Mouse (Mus musculus) T-cell, adult 2 months (primary cell): Measurements from ENCODE around the gene Dnajc3.

ENCODE experiments used
- DNase-seq: peaks from one replicate; pipeline ENCODE4 v3.0.0; 2022; ENCODE audit warnings: low spot score

The Dnajc3 gene

GRCm38 (mm10) chr14:118937533-118938492, at the start of gene Dnajc3:
Gene Dnajc3 (plus strand): TSS chr14:118937976.
- DNase-seq, result peak; percentile 99

DNA sequence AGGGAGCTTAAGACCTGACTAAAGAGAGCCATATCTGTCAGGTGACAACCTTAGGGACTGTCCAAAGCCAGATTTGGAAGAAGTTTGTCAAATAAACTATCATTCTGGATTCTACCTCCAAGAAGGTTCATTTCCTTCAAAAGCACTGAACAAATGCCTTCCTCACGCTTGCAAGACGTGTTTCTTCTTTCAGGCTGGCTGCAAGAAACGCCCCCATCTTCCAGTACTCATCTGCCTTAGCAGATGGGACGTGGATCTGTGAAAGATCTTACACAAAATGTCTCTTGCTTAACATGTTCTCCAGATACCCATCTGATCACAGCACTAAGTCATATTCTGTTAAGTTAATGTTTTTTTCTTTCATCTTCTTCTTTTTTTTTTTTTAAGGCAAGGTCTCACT, 47.7 kb upstream of the Dnajc3 start:
- DNase-seq, result no peak

DNA sequence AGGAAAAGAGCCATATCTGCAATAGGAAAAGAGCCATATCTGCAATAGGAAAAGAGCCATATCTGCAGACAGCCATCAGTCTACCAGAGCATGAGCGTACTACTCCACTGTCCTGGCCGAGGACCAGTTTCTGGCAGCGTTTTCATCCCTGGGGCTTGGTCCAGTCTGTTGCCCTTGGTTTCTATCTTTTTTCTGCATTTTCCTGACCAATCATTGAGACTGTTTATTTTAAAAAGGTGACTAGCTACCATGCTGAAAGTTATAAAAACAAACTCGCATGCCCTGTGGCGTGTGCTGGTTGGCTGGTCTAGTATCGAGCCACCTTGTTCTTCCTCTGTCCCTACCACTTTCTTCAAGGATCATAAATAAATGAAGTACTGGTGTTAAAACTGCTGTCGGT, 42.5 kb upstream of the Dnajc3 start:
- DNase-seq, result no peak

DNA sequence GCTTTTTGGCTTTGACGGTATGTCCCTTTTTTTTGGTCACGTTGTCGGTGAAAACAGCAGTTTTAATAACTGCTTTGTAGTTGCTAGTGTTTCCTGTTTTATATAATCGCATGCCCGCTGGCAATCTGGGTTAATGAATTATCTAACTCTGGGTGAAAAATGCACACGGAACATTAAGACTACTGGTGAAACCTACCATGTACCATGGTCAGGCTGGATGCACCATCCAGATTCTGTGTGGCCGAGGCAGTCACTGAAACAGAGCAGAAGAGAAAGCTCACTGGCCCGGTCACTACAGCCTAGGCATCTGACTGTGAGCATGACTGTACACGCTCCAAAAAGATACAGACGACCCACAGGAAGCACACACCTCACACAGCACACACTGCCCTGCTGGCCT, 42.1 kb upstream of the Dnajc3 start:
- DNase-seq, result no peak

GRCm38 (mm10) chr14:118899940-118900339, 37.8 kb upstream of the Dnajc3 start:
- DNase-seq, result no peak

DNA sequence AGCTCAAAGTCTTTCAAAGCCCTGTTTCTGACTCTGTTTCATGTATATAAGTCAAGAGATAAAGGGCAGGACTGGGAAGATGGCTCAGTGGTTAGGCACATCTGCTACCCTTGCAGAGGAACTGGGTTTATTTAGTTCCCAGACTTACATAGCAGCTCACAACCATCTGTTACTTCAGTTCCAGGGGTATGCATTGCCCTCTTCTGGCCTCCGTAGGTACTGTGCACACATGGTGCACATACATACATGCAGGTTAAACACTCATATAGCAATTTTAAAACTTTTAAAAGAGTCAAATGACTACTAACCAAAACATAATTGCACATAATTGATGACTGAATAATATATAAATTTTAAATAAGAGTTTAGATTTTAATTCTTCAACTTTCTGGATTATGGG, 36.9 kb upstream of the Dnajc3 start:
- DNase-seq, result no peak

GRCm38 (mm10) chr14:118903397-118903796, 34.4 kb upstream of the Dnajc3 start:
- no peak for DNase-seq

DNA sequence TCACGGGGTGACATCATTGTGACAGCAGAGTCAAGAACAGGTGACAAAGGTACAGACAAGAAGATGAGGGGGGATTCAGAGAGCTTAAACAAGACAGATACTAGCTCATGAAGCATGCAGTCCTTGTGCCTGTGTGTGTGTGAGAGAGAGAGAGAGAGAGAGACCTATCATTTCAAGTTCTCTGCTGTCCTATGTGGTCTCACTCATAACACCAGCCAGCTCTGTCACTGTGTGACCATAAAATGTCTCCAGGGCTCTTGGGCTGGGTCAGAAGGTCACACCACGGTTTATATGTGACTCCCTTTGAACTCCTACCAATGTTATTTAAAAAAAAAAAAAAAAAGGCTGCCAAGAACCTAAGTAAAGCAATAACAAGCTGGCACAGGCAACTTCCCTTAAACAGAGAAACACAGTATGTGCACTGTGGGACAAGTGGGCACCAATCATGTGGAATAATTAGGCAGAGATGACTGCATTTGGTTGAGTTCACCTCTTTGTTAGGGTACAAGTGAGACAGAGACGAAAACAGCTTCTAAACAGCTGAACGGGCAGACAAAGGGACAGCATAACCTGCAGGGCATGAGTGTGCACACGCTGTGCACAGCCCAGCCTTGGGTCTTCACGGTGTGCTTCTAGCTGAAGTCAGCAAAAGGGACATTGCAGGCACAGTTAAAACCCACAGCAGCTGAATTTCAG, 33.8 kb upstream of the Dnajc3 start:
- no peak for DNase-seq

GRCm38 (mm10) chr14:118907592-118907991, 30.2 kb upstream of the Dnajc3 start:
- no peak for DNase-seq

GRCm38 (mm10) chr14:118909872-118910271, 27.9 kb upstream of the Dnajc3 start:
- no peak for DNase-seq

- peak; percentile 48 for DNase-seq
These were observed 27.2 kb upstream of the Dnajc3 start for GRCm38 (mm10) chr14:118910332-118911222.

DNA sequence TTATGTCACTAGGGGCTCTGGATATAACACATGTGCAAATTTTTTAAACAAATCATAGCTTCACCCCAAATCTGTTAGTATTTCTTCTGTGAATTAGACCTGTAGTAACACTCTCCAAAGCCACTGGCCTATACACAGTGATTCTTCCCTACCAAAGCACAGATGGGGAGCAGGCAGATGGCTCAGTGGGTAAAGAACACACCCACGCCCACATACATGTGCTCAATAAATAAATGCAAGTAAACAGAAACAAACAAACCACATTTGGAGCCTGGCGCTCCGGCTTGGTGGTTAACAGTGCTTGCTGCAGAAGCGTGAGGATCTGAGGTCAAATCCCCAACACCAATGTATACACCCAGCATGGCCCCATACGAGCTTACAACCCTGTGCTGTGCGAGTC, 26.3 kb upstream of the Dnajc3 start:
- no peak for DNase-seq

GRCm38 (mm10) chr14:118913651-118914050, 24.1 kb upstream of the Dnajc3 start:
- DNase-seq, result no peak

GRCm38 (mm10) chr14:118919025-118919424, 18.8 kb upstream of the Dnajc3 start:
- DNase-seq, result no peak

DNA sequence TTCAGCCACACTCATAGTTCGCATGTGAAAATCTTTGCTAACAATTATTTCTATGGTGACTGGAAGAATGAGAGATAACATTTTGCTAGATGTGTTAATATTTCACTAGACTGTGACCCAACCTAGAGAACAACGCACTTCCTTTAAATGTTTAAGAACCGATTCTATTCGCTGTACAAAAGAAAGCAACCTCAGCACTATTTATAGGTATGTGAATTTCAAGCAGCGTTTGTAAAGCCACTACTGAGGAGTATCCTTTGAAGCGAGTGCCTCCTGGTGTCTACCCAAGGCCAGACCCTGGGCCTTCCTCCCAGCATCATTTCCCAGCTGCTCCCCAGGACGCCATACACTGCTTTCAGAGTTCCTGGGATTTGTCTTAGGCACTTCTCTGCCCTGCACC, 17.1 kb upstream of the Dnajc3 start:
- DNase-seq, result peak; percentile 28

- DNase-seq, result no peak
These were observed 15.5 kb upstream of the Dnajc3 start for GRCm38 (mm10) chr14:118922251-118922650.

- no peak for DNase-seq
These were observed 15.1 kb upstream of the Dnajc3 start for GRCm38 (mm10) chr14:118922667-118923184.

DNA sequence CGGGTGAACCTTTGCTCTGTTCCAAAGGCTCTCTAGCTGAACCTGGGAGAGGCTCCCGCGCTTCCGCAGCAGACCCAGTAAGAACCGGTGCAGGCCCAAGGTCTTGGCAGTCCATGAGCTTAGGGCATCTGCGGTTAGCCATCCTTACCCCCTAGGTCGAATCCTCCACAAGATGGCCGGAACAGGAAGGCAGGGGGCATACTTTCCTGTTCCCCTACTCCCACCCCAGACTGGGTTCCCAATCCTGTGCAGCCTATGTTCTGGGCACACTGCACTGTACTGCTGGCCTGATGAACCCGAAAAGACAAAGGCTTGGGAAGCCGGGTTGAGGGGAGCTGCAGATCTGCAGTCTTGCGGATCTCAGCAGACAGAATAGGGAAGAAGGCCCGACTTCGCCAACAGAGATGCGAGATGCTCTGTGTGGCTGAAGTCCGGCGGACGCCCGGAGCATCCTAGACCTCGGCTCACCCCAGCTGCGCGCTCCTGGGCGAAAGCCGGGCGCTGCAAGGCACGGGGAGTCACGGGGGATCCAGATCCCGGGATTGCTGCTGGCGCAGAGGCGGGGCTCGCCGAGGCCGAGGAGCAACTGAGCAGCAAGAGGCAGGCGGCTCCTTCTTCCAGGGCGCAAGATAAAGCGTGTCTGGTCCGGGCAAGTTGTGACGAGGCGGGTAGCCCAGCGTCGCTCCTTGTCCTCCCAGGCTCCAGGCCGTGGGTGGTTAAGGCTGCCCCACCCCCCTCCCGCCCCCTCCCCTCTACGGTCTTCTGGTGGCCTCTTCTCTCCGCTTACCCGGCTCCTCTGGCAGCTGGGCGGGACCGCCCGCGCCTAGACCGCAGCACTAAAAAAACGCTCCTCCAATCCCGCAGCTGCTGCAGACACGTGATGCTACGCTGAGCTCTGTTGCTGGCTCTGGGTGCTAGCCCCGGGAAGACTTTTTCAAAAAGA, 12.8 kb upstream of the Dnajc3 start, which contains the start of gene Dzip1:
Gene Dzip1 (minus strand): TSS at position 788 of the 943 bp plus-strand sequence.
- peak; percentile 74 for DNase-seq

GRCm38 (mm10) chr14:118928565-118928964, 9.2 kb upstream of the Dnajc3 start:
- DNase-seq, result no peak

GRCm38 (mm10) chr14:118929779-118930178, 8.0 kb upstream of the Dnajc3 start:
- DNase-seq, result peak; percentile 83

DNA sequence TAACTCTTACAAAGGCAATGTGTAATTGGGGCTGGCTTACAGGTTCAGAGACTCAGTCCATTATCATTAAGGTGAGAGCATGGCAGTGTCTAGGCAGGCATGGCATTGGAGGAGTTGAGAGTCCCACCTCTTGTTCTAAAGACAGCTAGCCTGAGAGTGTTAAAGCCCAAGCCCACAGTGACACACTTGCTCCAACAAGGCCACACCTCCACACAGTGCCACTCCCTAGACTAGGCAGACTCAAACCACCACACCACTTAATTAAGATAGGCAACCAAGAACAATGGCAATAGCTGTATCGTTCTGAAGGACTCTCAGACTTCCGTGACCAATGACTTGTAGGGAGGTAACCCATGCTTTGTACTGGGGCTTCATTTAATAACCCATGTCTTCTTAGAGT, 7.0 kb upstream of the Dnajc3 start:
- no peak for DNase-seq
